26 mouse cellular contexts compared by ENCODE assay signal in the genomic region with DNA sequence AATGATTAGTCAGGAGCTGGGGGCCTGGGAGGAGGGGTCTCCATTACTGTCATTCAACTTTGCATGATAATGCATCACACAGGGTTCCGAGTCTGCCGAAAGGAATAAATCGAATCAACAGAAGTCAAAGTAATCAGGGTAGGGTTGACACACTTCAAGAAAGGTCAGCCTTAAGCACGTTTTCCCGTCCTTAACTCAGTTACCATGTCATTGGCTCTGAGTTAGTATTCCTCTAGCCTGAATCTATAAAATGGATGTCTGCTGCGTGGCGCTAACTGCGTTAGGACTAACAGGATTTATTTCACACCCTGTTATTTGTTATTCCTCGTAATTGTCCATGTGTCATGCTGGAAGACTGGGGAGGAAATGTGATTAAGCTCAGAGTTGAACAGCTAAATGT. TPM values are rescaled to one million over a fixed set of nuclear protein-coding genes. Genes with fewer than 3 reads are reported as not detected.
DNase-seq lines count a peak whose midpoint lies in the region; ATAC-seq and TF ChIP-seq lines count a peak whose summit lies in the region.
"Had no signal": no experiment of that assay in that cellular context is flagged by ENCODE, and none has a peak within 500 bp of the region (broad histone marks: within the 10 kb centered on the region; RNA-seq: fewer than 3 reads in every experiment).

No protein-coding gene starts in this region.

- H3K4me2 ChIP-seq in hindbrain, embryonic 13.5 days, result no peak overlapping the region
- no peak overlapping the region for H3K4me2 ChIP-seq in hindbrain, embryonic 16.5 days (ENCODE audit: low read length)
- H3K4me2 ChIP-seq in neural tube, embryonic 11.5 days (ENCODE audit: low read depth), result no peak overlapping the region
- peak overlapping the region; percentile 25 for H3K4me2 ChIP-seq in midbrain, embryonic 15.5 days
- no peak overlapping the region for H3K4me2 ChIP-seq in stomach, postnatal 0 days (replicated peaks; ENCODE audit: low read depth)
- H3K4me2 ChIP-seq: forebrain, embryonic 13.5 days; heart, embryonic 13.5 days; hindbrain, embryonic 15.5 days had no signal

- no peak for TF ChIP-seq EP300 in stomach, postnatal 0 days (optimal IDR thresholded peaks at IDR 0.05)

- TF ChIP-seq CTCF in stomach, postnatal 0 days (IDR thresholded peaks at IDR 0.05; ENCODE audit: low read depth), result no peak

- ATAC-seq in hindbrain, embryonic 13.5 days (ENCODE audit: low FRiP score), result peak; percentile 24; the same call in 1 of the 2 replicates
- ATAC-seq in hindbrain, embryonic 16.5 days, result no peak
- no peak for ATAC-seq in neural tube, embryonic 11.5 days (ENCODE audit: insufficient read depth, low FRiP score, low TSS enrichment)
- ATAC-seq in midbrain, embryonic 15.5 days (replicated peaks), result no peak
- ATAC-seq in stomach, postnatal 0 days (ENCODE audit: low FRiP score, low TSS enrichment), result no peak
- ATAC-seq: forebrain, embryonic 13.5 days; forebrain, embryonic 16.5 days; Patski had no signal

- peaks cover 11% of the 10 kb centered on the region; the same call in 1 of the 2 replicates for H3K4me1 ChIP-seq in hindbrain, embryonic 13.5 days (replicated peaks)
- no peaks in the 10 kb centered on the region for H3K4me1 ChIP-seq in hindbrain, embryonic 16.5 days (ENCODE audit: control insufficient read depth, insufficient read depth, low read depth, low read length)
- H3K4me1 ChIP-seq in neural tube, embryonic 11.5 days (ENCODE audit: control insufficient read depth, insufficient read depth, low read length), result no peaks in the 10 kb centered on the region
- H3K4me1 ChIP-seq in midbrain, embryonic 15.5 days, result peaks cover 7% of the 10 kb centered on the region; the same call in 1 of the 2 replicates
- H3K4me1 ChIP-seq in stomach, postnatal 0 days (replicated peaks; ENCODE audit: control insufficient read depth, insufficient read depth), result no peaks in the 10 kb centered on the region
- H3K4me1 ChIP-seq: forebrain, embryonic 10.5 days; forebrain, embryonic 13.5 days; heart, embryonic 10.5 days; hindbrain, embryonic 15.5 days had no signal

- no peak overlapping the region for H3K27ac ChIP-seq in hindbrain, embryonic 13.5 days
- H3K27ac ChIP-seq in hindbrain, embryonic 16.5 days (ENCODE audit: low read depth, low read length), result no peak overlapping the region
- H3K27ac ChIP-seq in neural tube, embryonic 11.5 days (ENCODE audit: low read depth, low read length), result no peak overlapping the region
- H3K27ac ChIP-seq in midbrain, embryonic 15.5 days, result no peak overlapping the region
- no peak overlapping the region for H3K27ac ChIP-seq in stomach, postnatal 0 days (replicated peaks)
- H3K27ac ChIP-seq: forebrain, embryonic 10.5 days; forebrain, embryonic 13.5 days; heart, adult 2 months; heart, embryonic 10.5 days; heart, embryonic 13.5 days; hindbrain, embryonic 15.5 days had no signal

- H3K27me3 ChIP-seq in hindbrain, embryonic 13.5 days, result peaks cover 3% of the 10 kb centered on the region; the same call in 1 of the 2 replicates
- H3K27me3 ChIP-seq in hindbrain, embryonic 16.5 days (replicated peaks; ENCODE audit: control insufficient read depth, insufficient read depth, low read length), result no peaks in the 10 kb centered on the region
- no peaks in the 10 kb centered on the region for H3K27me3 ChIP-seq in neural tube, embryonic 11.5 days (ENCODE audit: control insufficient read depth, insufficient read depth, low read length)
- peaks cover 17% of the 10 kb centered on the region for H3K27me3 ChIP-seq in midbrain, embryonic 15.5 days (replicated peaks)
- H3K27me3 ChIP-seq in stomach, postnatal 0 days (ENCODE audit: control insufficient read depth, insufficient read depth, low read length), result no peaks in the 10 kb centered on the region
- H3K27me3 ChIP-seq: CH12.LX; forebrain, embryonic 13.5 days; heart, embryonic 13.5 days; hindbrain, embryonic 15.5 days had no signal

- no peak overlapping the region for H3K9ac ChIP-seq in hindbrain, embryonic 13.5 days
- no peak overlapping the region for H3K9ac ChIP-seq in hindbrain, embryonic 16.5 days (ENCODE audit: low read depth, low read length)
- H3K9ac ChIP-seq in neural tube, embryonic 11.5 days (ENCODE audit: low read length), result no peak overlapping the region
- no peak overlapping the region for H3K9ac ChIP-seq in midbrain, embryonic 15.5 days
- H3K9ac ChIP-seq in stomach, postnatal 0 days (ENCODE audit: low read length), result no peak overlapping the region
- H3K9ac ChIP-seq: forebrain, embryonic 13.5 days; heart, embryonic 13.5 days; hindbrain, embryonic 15.5 days had no signal

- DNase-seq in neural tube, embryonic 11.5 days (ENCODE audit: low spot score), result peak; percentile 10
- DNase-seq in neural tube, embryonic 10.5 days (ENCODE audit: extremely low spot score, low spot score), result no peak
- no peak for DNase-seq in adrenal gland, adult 18-20 months (ENCODE audit: low spot score in 2 of 2)
- no peak for DNase-seq in stomach, postnatal 0 days (ENCODE audit: low spot score)
- DNase-seq: adrenal gland, adult 8-10 months; adrenal gland, postnatal 25 days; B cell, adult 2 months; cerebellum, adult 18-20 months; cerebellum, adult 9-10 months; cerebellum, postnatal 14 days; gastrocnemius, postnatal 10 days; gastrocnemius, postnatal 36 days; heart, adult 2 months; heart, postnatal 14 days had no signal

- H3K4me3 ChIP-seq in hindbrain, embryonic 13.5 days, result no peak overlapping the region
- H3K4me3 ChIP-seq in hindbrain, embryonic 16.5 days (ENCODE audit: low read length), result no peak overlapping the region
- H3K4me3 ChIP-seq in neural tube, embryonic 11.5 days (ENCODE audit: low read depth, low read length), result no peak overlapping the region
- no peak overlapping the region for H3K4me3 ChIP-seq in midbrain, embryonic 15.5 days
- no peak overlapping the region for H3K4me3 ChIP-seq in stomach, postnatal 0 days (ENCODE audit: low read depth, low read length)
- H3K4me3 ChIP-seq: forebrain, embryonic 10.5 days; forebrain, embryonic 13.5 days; heart, adult 2 months; heart, embryonic 10.5 days; heart, embryonic 13.5 days; hindbrain, embryonic 15.5 days had no signal

- 62% methylated on average over 9 of the region's 9 CpGs for WGBS in hindbrain, embryonic 13.5 days
- 67% methylated on average over 9 of the region's 9 CpGs for WGBS in hindbrain, embryonic 16.5 days
- WGBS in neural tube, embryonic 11.5 days, result 68% methylated on average over 9 of the region's 9 CpGs
- WGBS in midbrain, embryonic 15.5 days, result 46% methylated on average over 9 of the region's 9 CpGs
- 74% methylated on average over 9 of the region's 9 CpGs for WGBS in stomach, postnatal 0 days

- no peaks in the 10 kb centered on the region for H3K36me3 ChIP-seq in hindbrain, embryonic 13.5 days
- no peaks in the 10 kb centered on the region for H3K36me3 ChIP-seq in hindbrain, embryonic 16.5 days (ENCODE audit: control insufficient read depth, insufficient read depth, low read length)
- no peaks in the 10 kb centered on the region for H3K36me3 ChIP-seq in neural tube, embryonic 11.5 days (ENCODE audit: control insufficient read depth, insufficient read depth, low read length)
- H3K36me3 ChIP-seq in midbrain, embryonic 15.5 days (replicated peaks), result no peaks in the 10 kb centered on the region
- no peaks in the 10 kb centered on the region for H3K36me3 ChIP-seq in stomach, postnatal 0 days (ENCODE audit: control insufficient read depth, insufficient read depth, low read length)
- H3K36me3 ChIP-seq: forebrain, embryonic 10.5 days; G1E; heart, embryonic 10.5 days; heart, embryonic 13.5 days; hindbrain, embryonic 15.5 days had no signal

- H3K9me3 ChIP-seq in hindbrain, embryonic 13.5 days, result no peaks in the 10 kb centered on the region
- no peaks in the 10 kb centered on the region for H3K9me3 ChIP-seq in hindbrain, embryonic 16.5 days (ENCODE audit: control insufficient read depth, low read length)
- H3K9me3 ChIP-seq in neural tube, embryonic 11.5 days (ENCODE audit: control insufficient read depth, low read length), result no peaks in the 10 kb centered on the region
- no peaks in the 10 kb centered on the region for H3K9me3 ChIP-seq in midbrain, embryonic 15.5 days
- no peaks in the 10 kb centered on the region for H3K9me3 ChIP-seq in stomach, postnatal 0 days (ENCODE audit: control insufficient read depth, low read length)
- H3K9me3 ChIP-seq: forebrain, embryonic 10.5 days; forebrain, embryonic 13.5 days; heart, embryonic 10.5 days; heart, embryonic 13.5 days; hindbrain, embryonic 15.5 days had no signal

RNA-seq across cellular contexts. Expression of gene Wdfy4, which starts 48.5 kb away (rescaled TPM):
- polyA plus RNA-seq in hindbrain, embryonic 13.5 days (2015; fragmentation: Nextera tagmentation; extraction: Ambion mirVana), result 0.10 and 0.38 TPM in 2 replicates
- polyA plus RNA-seq in hindbrain, embryonic 16.5 days (2015; fragmentation: Nextera tagmentation; extraction: Ambion mirVana), result 0.15 and 0.22 TPM in 2 replicates
- polyA plus RNA-seq in neural tube, embryonic 11.5 days (2014; fragmentation: Nextera tagmentation; extraction: Ambion mirVana), result 0.12 and 0.36 TPM in 2 replicates
- polyA plus RNA-seq in midbrain, embryonic 15.5 days (2015; fragmentation: Nextera tagmentation; extraction: Ambion mirVana), result 0.17 and 0.30 TPM in 2 replicates
- 1 to 10 TPM; 2.4 to 5.8 TPM for total RNA-seq in adrenal gland, adult 18-20 months (2021)
- polyA plus RNA-seq in stomach, postnatal 0 days (2015; fragmentation: Nextera tagmentation; extraction: Ambion mirVana), result 0.13 and 0.25 TPM in 2 replicates
- total RNA-seq: G1E had no signal
- polyA plus RNA-seq: Patski had no signal
